Mouse (Mus musculus): ENCODE data around the gene Tmem211. TPM values are rescaled to one million over a fixed set of nuclear protein-coding genes. Genes with fewer than 3 reads are reported as not detected.

Gene Tmem211
- polyA plus RNA-seq, 1 experiment, result 0.76 TPM

- TF ChIP-seq EP300 (IDR thresholded peaks at IDR 0.05; ENCODE audit: insufficient read depth, low read depth, low read length) (no peak), POLR2A (IDR thresholded peaks at IDR 0.05; ENCODE audit: insufficient read depth, low read length) (no peak), CTCF (IDR thresholded peaks at IDR 0.05; ENCODE audit: low read depth, low read length) (no peak)
- Histone ChIP-seq H3K27me3 (ENCODE audit: control insufficient read depth, insufficient read depth, low read length, poor library complexity, severe bottlenecking) (no peaks in the 10 kb centered on the region), H3K27ac (ENCODE audit: insufficient read depth, low read length) (no peak overlapping the region), H3K4me3 (ENCODE audit: low read depth, low read length) (no peak overlapping the region), H3K9ac (ENCODE audit: low read depth, poor library complexity, severe bottlenecking) (no peak overlapping the region), H3K4me1 (ENCODE audit: control insufficient read depth, insufficient read depth, low read length) (peaks cover 4% of the 10 kb centered on the region), H3K9me3 (replicated peaks; ENCODE audit: control insufficient read depth, insufficient read depth, low read length, poor library complexity, severe bottlenecking) (no peaks in the 10 kb centered on the region), H3K36me3 (ENCODE audit: control insufficient read depth, insufficient read depth, low read length, poor library complexity, severe bottlenecking) (no peaks in the 10 kb centered on the region)
These were observed 22.7 kb downstream of the Tmem211 start for GRCm38 (mm10) chr5:113249263-113249930.

- peaks cover 4% of the 10 kb centered on the region for H3K4me1 ChIP-seq (ENCODE audit: control insufficient read depth, insufficient read depth, low read length)
- H3K9me3 ChIP-seq (replicated peaks; ENCODE audit: control insufficient read depth, insufficient read depth, low read length, poor library complexity, severe bottlenecking), result no peaks in the 10 kb centered on the region
- no peak overlapping the region for H3K4me3 ChIP-seq (ENCODE audit: low read depth, low read length)
- H3K27me3 ChIP-seq (ENCODE audit: control insufficient read depth, insufficient read depth, low read length, poor library complexity, severe bottlenecking), result no peaks in the 10 kb centered on the region
- H3K9ac ChIP-seq (ENCODE audit: low read depth, poor library complexity, severe bottlenecking), result no peak overlapping the region
- TF ChIP-seq EP300 (IDR thresholded peaks at IDR 0.05; ENCODE audit: insufficient read depth, low read depth, low read length), result no peak
- TF ChIP-seq CTCF (IDR thresholded peaks at IDR 0.05; ENCODE audit: low read depth, low read length), result no peak
- no peak for TF ChIP-seq POLR2A (IDR thresholded peaks at IDR 0.05; ENCODE audit: insufficient read depth, low read length)
- no peaks in the 10 kb centered on the region for H3K36me3 ChIP-seq (ENCODE audit: control insufficient read depth, insufficient read depth, low read length, poor library complexity, severe bottlenecking)
- H3K27ac ChIP-seq (ENCODE audit: insufficient read depth, low read length), result no peak overlapping the region
These were observed 24.1 kb downstream of the Tmem211 start for GRCm38 (mm10) chr5:113250806-113251205.

- Histone ChIP-seq H3K4me3 (ENCODE audit: low read depth, low read length) (no peak overlapping the region), H3K4me1 (ENCODE audit: control insufficient read depth, insufficient read depth, low read length) (peaks cover 8% of the 10 kb centered on the region), H3K9me3 (replicated peaks; ENCODE audit: control insufficient read depth, insufficient read depth, low read length, poor library complexity, severe bottlenecking) (no peaks in the 10 kb centered on the region), H3K36me3 (ENCODE audit: control insufficient read depth, insufficient read depth, low read length, poor library complexity, severe bottlenecking) (no peaks in the 10 kb centered on the region), H3K9ac (ENCODE audit: low read depth, poor library complexity, severe bottlenecking) (no peak overlapping the region), H3K27ac (ENCODE audit: insufficient read depth, low read length) (no peak overlapping the region), H3K27me3 (ENCODE audit: control insufficient read depth, insufficient read depth, low read length, poor library complexity, severe bottlenecking) (no peaks in the 10 kb centered on the region)
- TF ChIP-seq POLR2A (IDR thresholded peaks at IDR 0.05; ENCODE audit: insufficient read depth, low read length) (no peak), CTCF (IDR thresholded peaks at IDR 0.05; ENCODE audit: low read depth, low read length) (no peak), EP300 (IDR thresholded peaks at IDR 0.05; ENCODE audit: insufficient read depth, low read depth, low read length) (no peak)
These were observed 38.9 kb downstream of the Tmem211 start for GRCm38 (mm10) chr5:113265637-113266036.

DNA sequence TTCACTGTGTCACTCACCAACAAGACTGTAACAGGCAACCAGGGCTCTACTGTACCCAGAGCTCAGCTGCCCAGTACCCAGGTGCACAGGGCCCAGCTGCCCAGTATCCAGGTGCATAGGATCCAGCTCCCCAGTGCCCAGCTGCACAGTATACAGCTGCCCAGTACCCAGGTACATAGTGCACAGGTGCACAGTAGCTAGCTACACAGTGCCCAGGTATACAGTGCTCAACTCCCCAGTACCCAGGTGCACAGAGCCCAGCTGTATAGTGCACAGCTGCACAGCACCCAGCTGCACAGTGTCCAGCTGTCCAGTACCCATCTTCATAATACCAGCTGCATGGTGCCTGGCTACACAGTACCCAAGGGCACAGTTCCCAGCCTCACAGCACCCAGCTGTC lies 41.5 kb downstream of the Tmem211 start:
- no peak overlapping the region for H3K4me3 ChIP-seq (ENCODE audit: low read depth, low read length)
- H3K36me3 ChIP-seq (ENCODE audit: control insufficient read depth, insufficient read depth, low read length, poor library complexity, severe bottlenecking), result no peaks in the 10 kb centered on the region
- no peaks in the 10 kb centered on the region for H3K27me3 ChIP-seq (ENCODE audit: control insufficient read depth, insufficient read depth, low read length, poor library complexity, severe bottlenecking)
- no peaks in the 10 kb centered on the region for H3K9me3 ChIP-seq (replicated peaks; ENCODE audit: control insufficient read depth, insufficient read depth, low read length, poor library complexity, severe bottlenecking)
- TF ChIP-seq EP300 (IDR thresholded peaks at IDR 0.05; ENCODE audit: insufficient read depth, low read depth, low read length) (no peak), POLR2A (IDR thresholded peaks at IDR 0.05; ENCODE audit: insufficient read depth, low read length) (no peak), CTCF (IDR thresholded peaks at IDR 0.05; ENCODE audit: low read depth, low read length) (no peak)
- no peak overlapping the region for H3K9ac ChIP-seq (ENCODE audit: low read depth, poor library complexity, severe bottlenecking)
- H3K4me1 ChIP-seq (ENCODE audit: control insufficient read depth, insufficient read depth, low read length), result peaks cover 4% of the 10 kb centered on the region
- H3K27ac ChIP-seq (ENCODE audit: insufficient read depth, low read length), result no peak overlapping the region

- Histone ChIP-seq H3K9me3 (replicated peaks; ENCODE audit: control insufficient read depth, insufficient read depth, low read length, poor library complexity, severe bottlenecking) (no peaks in the 10 kb centered on the region), H3K4me3 (ENCODE audit: low read depth, low read length) (no peak overlapping the region), H3K27me3 (ENCODE audit: control insufficient read depth, insufficient read depth, low read length, poor library complexity, severe bottlenecking) (no peaks in the 10 kb centered on the region), H3K9ac (ENCODE audit: low read depth, poor library complexity, severe bottlenecking) (no peak overlapping the region), H3K27ac (ENCODE audit: insufficient read depth, low read length) (no peak overlapping the region), H3K4me1 (ENCODE audit: control insufficient read depth, insufficient read depth, low read length) (peaks cover 4% of the 10 kb centered on the region), H3K36me3 (ENCODE audit: control insufficient read depth, insufficient read depth, low read length, poor library complexity, severe bottlenecking) (no peaks in the 10 kb centered on the region)
- TF ChIP-seq CTCF (IDR thresholded peaks at IDR 0.05; ENCODE audit: low read depth, low read length), result peak; percentile 73
- TF ChIP-seq POLR2A (IDR thresholded peaks at IDR 0.05; ENCODE audit: insufficient read depth, low read length), result no peak
These were observed 43.3 kb downstream of the Tmem211 start for GRCm38 (mm10) chr5:113270043-113270442.

DNA sequence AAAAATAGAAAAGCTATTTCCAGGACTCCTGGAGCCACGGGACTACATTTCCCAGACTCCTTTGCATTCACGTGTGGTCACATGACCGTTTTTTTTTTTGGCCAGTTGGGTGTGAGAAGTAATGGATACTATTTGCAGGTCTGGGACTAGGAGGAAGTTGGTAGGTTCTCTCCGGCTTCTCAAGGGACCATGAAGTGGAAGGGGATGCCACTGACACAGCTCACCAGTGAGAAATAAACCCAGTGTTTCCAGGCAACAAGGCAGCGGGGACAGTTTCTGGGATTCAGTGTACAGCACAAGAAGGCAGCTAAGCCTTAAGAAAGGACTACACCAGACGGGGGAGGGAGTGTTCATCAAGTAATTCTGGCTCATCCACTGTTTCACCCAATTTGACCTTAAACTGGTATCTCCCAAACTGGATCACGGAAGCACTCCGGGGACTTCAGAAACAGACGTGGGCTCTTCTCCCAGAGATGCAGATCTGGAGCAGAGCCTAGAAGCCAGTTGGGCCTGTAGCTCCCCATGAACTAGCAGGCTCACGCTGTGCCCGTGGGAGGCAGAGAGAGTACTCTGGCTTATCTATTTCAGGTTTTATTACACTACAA lies 44.6 kb downstream of the Tmem211 start:
- H3K9ac ChIP-seq (ENCODE audit: low read depth, poor library complexity, severe bottlenecking), result 0 out of 2 replicates have a peak overlapping the region, but pooled peaks have one; percentile 6
- peak overlapping the region; percentile 57 for H3K4me3 ChIP-seq (ENCODE audit: low read depth, low read length)
- H3K27ac ChIP-seq (ENCODE audit: insufficient read depth, low read length), result no peak overlapping the region
- H3K4me1 ChIP-seq (ENCODE audit: control insufficient read depth, insufficient read depth, low read length), result peaks cover 1% of the 10 kb centered on the region
- TF ChIP-seq EP300 (IDR thresholded peaks at IDR 0.05; ENCODE audit: insufficient read depth, low read depth, low read length) (no peak), CTCF (IDR thresholded peaks at IDR 0.05; ENCODE audit: low read depth, low read length) (no peak), POLR2A (IDR thresholded peaks at IDR 0.05; ENCODE audit: insufficient read depth, low read length) (no peak)
- H3K9me3 ChIP-seq (replicated peaks; ENCODE audit: control insufficient read depth, insufficient read depth, low read length, poor library complexity, severe bottlenecking), result no peaks in the 10 kb centered on the region
- H3K27me3 ChIP-seq (ENCODE audit: control insufficient read depth, insufficient read depth, low read length, poor library complexity, severe bottlenecking), result no peaks in the 10 kb centered on the region
- no peaks in the 10 kb centered on the region for H3K36me3 ChIP-seq (ENCODE audit: control insufficient read depth, insufficient read depth, low read length, poor library complexity, severe bottlenecking)

All from ES-Bruce4 (cell line).